Mouse (Mus musculus): ENCODE measurements around the gene Ncaph. TPM values are rescaled to one million over a fixed set of nuclear protein-coding genes. Genes with fewer than 3 reads are reported as not detected.
"Not testable (repeated sequence)": the region's sequence is repeated elsewhere in the genome, so short reads cannot be mapped to it uniquely, and the experiment has no call there.

The Ncaph gene
- polyA plus RNA-seq (2015; fragmentation: Nextera tagmentation; extraction: Ambion mirVana): 13.1 and 13.9 TPM in 2 replicates

DNA sequence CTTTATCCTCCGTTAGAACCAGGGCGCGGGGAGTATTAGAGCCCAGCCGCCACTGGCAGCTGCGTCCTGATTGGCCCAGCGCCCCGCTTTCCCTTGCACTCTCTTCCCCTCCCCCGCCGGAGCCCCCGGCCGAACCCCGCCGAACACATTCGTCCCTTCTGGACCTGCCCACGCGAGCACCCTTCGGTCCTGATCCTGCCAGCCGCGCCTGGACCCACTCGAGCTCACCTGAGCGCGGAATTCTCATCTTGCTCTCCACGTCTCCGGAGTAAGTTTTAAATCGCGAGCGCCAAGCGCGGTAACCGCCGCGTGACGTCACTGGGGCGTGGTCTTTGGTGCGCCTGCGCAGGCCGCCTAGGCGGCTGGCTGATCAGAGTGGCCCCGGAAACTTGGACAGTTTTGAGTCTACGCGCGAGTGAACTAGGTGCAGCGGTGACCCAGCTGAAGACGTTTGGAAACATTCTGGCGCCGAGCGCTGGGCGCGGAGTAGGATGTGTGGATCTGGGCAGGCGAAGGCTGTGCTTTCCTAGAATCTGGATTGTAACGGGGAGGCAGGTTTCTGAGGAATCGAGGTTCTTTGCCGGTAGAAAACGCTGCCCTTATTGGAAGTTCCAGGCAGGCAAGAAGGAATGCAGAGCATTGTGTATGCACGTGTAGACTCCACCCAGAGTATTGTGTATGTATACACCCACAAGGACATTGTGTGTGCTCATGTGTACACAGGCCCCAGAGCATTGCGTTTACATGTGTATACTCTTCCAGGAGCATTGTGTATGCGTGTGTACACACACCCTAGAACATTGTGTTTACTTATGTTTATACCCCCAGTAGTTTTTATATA, at the start of gene Ncaph:
Ncaph (minus strand) TSS at position 334 of the 841 bp plus-strand sequence.
- peak within 1 kb of the TSS; percentile 79 for H3K27ac ChIP-seq
- peaks cover 19% of the 10 kb centered on the region for H3K4me1 ChIP-seq
- H3K4me3 ChIP-seq: peak within 1 kb of the TSS; percentile 64
- peak within 1 kb of the TSS; percentile 61 for H3K9ac ChIP-seq
- H3K27me3 ChIP-seq (replicated peaks): no peaks in the 10 kb centered on the region
- peak; percentile 94 for ATAC-seq (replicated peaks)
- peak within 1 kb of the TSS; percentile 77 for H3K4me2 ChIP-seq
- no peaks in the 10 kb centered on the region for H3K9me3 ChIP-seq
- 1% methylated on average over 57 of the region's 57 CpGs for WGBS
- no peaks in the 10 kb centered on the region for H3K36me3 ChIP-seq (replicated peaks)

DNA sequence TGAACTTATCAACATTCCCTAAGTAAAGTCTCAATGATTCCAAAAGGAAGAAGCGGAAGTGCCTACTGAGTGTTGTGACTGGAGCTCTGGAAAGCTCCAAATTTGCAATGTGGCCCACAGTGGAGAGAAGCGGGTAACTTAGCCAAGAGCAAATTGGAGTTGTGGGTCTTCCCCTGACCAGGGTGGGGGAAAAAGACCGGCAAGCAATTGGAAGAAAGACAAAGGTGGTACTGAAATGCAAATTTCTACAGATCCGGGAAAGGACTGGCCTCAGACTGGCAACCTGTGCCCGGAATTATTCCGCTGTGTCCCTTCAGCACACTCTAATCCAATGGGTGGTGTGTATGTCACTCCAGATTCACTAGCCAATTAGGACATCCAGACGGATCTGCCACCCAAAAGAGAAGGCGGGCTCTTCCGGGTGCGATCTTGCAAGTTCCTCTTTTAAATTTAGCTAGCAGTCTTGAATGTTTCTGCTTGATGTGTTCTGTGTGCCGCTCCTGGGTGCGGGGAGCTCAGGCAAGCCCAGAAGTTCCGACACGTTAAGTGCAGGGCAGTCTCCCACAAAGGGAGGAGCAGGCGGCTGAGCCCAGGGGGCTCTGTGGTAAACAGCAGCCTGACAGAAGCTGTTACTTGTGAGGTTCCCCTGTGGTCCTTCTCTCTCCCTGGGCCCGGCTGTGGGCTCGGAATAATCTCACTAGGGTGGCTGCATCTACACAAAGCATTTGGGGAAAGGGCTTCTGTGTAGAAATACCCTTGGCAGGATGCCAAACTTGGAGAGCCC, 49.0 kb upstream of the Ncaph start:
- 2% methylated on average over 17 of the region's 17 CpGs for WGBS
- peak overlapping the region; percentile 50 for H3K4me3 ChIP-seq
- no peaks in the 10 kb centered on the region for H3K36me3 ChIP-seq (replicated peaks)
- H3K27ac ChIP-seq: peak overlapping the region; percentile 85
- peaks cover 6% of the 10 kb centered on the region for H3K4me1 ChIP-seq
- peak overlapping the region; percentile 63 for H3K4me2 ChIP-seq
- no peaks in the 10 kb centered on the region; the same call in 1 of the 2 replicates for H3K27me3 ChIP-seq (replicated peaks)
- no peaks in the 10 kb centered on the region for H3K9me3 ChIP-seq
- peak overlapping the region; percentile 57 for H3K9ac ChIP-seq
- ATAC-seq (replicated peaks): peak; percentile 100

DNA sequence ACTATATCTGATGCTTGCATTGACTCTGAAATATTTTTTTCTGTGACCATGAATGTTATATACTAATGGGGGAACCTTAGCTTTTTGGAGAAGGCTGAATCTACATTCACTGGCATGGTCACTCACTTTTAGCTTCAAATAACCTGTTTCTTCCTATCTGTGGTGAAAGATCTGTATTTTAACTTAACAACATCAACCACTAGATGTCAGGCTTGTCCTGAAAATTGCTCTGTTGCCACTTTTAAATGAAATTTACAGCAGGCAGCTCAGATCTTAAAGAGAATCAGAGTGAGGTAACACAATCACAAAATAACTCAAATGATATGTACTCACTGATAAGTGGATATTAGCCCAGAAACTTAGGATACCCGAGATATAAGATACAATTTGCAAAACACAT, 32.5 kb upstream of the Ncaph start:
- not testable (repeated sequence) for H3K36me3 ChIP-seq (replicated peaks); H3K27me3 ChIP-seq (replicated peaks); H3K4me3 ChIP-seq; H3K4me1 ChIP-seq; H3K9me3 ChIP-seq; H3K9ac ChIP-seq; H3K27ac ChIP-seq; H3K4me2 ChIP-seq; ATAC-seq (replicated peaks)
- WGBS: 5% methylated on average over 1 of the region's 1 CpGs

DNA sequence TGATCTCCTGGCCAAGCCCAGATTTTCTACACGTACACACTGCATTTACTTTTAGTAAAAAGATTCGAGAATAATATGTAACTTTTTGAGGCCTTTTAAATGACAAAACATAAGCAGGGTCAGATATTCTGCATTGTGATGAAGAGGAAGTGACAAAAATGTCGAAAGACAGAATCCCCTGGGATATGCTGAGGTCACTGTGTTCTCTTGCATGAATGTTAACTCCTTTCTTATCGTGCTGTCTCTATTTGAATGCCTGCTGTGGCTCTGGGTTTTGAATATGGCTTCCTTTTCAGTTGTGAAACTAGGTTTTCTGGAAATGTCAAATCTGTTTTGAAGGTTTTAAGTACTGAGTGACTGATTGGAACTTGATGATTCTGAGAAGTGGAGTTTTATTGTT, 31.9 kb upstream of the Ncaph start:
- ATAC-seq (replicated peaks): no peak
- no peaks in the 10 kb centered on the region for H3K9me3 ChIP-seq
- WGBS: 65% methylated on average over 4 of the region's 4 CpGs
- no peak overlapping the region for H3K27ac ChIP-seq
- H3K4me1 ChIP-seq: no peaks in the 10 kb centered on the region
- H3K27me3 ChIP-seq (replicated peaks): no peaks in the 10 kb centered on the region
- H3K9ac ChIP-seq: no peak overlapping the region
- H3K4me2 ChIP-seq: no peak overlapping the region
- no peak overlapping the region for H3K4me3 ChIP-seq
- H3K36me3 ChIP-seq (replicated peaks): no peaks in the 10 kb centered on the region

DNA sequence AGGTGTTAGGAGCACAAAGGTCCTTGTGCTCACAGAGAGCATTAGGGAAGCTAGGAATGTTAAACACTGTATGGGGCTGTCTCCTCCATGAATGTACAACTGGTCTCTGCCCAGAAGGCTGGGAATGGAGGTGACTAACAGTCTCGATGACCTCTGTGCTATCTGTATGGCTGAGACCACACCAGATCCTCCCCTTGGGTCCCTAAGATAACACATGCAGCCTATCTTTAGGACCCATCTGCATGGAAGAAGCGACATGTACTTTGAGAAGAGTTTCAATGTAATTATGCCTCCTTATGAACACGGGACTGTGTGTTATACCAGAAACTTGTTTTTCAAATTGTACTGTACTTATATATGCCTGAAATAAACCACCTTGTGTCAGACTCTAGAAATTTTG, 11.9 kb upstream of the Ncaph start:
- Histone ChIP-seq H3K9me3 (no peaks in the 10 kb centered on the region), H3K27me3 (replicated peaks) (no peaks in the 10 kb centered on the region), H3K4me2 (no peak overlapping the region), H3K9ac (no peak overlapping the region), H3K4me1 (peaks cover 11% of the 10 kb centered on the region), H3K4me3 (no peak overlapping the region), H3K36me3 (replicated peaks) (no peaks in the 10 kb centered on the region), H3K27ac (no peak overlapping the region)
- ATAC-seq (replicated peaks): no peak
- 89% methylated on average over 3 of the region's 3 CpGs for WGBS

DNA sequence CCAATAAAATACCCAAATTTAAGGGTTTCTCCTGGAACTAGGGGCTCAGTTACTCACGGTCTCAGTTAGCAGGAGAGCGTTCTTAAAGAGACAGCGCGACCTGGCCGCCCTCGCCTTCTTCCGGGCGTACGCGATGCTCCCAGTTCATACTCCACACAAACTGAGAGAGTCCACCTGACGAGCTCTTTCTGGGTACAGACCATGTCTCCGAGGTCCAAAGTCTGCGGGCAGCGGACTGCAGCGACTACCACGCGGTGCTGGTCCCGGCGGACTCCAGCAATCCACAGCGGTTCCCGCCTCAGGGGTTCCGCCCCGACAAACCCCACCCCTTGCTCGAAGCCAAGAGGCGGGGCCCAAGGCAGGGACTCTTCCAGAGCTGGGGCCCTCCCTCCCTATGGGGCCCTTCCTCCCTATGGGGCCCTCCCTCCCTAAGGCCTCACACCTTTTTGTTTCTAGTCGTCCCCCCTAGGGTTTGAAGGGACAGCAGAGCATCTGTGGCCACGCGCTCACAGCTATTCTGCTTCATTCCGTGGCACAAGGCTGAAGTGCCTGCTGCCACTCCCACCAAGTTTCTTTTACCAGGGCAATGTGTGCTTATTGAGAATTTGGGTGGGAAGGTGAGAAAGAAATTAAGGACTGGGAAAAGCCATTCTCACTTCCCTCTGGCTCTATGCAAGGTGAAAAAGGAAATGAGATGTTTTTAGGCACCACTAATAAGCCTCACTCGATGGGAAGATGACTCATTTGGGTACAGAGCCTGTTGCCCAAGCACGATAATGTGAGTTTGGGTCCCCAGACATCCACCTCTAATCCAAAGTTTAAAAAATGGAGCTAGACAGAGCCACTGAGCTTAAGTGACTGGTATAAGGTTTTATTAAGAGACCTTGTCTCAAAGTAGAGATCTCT, 9.7 kb upstream of the Ncaph start, which contains the start of gene Itpripl1:
Itpripl1 (minus strand) TSS at position 285 of the 906 bp plus-strand sequence.
- H3K4me2 ChIP-seq: peak within 1 kb of the TSS; percentile 94
- H3K9me3 ChIP-seq: no peaks in the 10 kb centered on the region
- H3K9ac ChIP-seq: peak within 1 kb of the TSS; percentile 51
- no peak within 1 kb of the TSS for H3K27ac ChIP-seq
- H3K27me3 ChIP-seq (replicated peaks): no peaks in the 10 kb centered on the region
- peaks cover 11% of the 10 kb centered on the region for H3K4me1 ChIP-seq
- 4% methylated on average over 31 of the region's 31 CpGs for WGBS
- H3K4me3 ChIP-seq: peak within 1 kb of the TSS; percentile 51
- no peaks in the 10 kb centered on the region for H3K36me3 ChIP-seq (replicated peaks)
- ATAC-seq (replicated peaks): peak; percentile 78

DNA sequence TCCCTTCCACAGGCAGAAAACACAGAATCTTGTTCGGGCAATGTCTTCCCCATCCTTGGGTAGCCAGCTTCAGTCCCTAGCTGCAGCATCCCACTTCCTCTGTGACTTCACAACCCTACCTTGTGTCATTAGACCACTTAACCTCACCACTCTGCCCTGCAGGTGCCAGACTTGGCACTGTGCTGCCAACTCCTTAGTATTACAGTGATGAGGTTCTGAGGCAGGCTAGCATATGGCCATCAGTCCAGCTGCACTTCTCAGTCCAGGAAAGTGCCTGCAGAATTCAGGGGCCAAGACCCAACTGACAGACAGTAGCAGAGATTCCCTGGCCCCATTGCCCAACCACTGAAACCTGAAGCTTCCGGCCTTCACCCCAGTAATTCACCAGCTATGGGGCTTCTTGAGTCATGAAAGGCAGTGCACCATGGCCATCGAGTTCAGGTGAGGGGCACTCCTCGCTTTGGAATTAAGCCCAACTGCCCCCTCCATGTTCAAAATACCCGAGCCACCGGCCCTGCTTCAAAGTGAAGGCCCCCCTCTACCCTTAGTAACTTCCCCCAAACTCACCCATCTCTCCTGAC, 8.9 kb upstream of the Ncaph start:
- Histone ChIP-seq H3K36me3 (replicated peaks) (no peaks in the 10 kb centered on the region), H3K4me3 (peak overlapping the region; percentile 51), H3K4me2 (peak overlapping the region; percentile 94), H3K9ac (peak overlapping the region; percentile 51), H3K27ac (no peak overlapping the region), H3K4me1 (peaks cover 11% of the 10 kb centered on the region), H3K27me3 (replicated peaks) (no peaks in the 10 kb centered on the region), H3K9me3 (no peaks in the 10 kb centered on the region)
- ATAC-seq (replicated peaks): peak; percentile 30; the same call in 1 of the 2 replicates
- WGBS: 14% methylated on average over 6 of the region's 6 CpGs

DNA sequence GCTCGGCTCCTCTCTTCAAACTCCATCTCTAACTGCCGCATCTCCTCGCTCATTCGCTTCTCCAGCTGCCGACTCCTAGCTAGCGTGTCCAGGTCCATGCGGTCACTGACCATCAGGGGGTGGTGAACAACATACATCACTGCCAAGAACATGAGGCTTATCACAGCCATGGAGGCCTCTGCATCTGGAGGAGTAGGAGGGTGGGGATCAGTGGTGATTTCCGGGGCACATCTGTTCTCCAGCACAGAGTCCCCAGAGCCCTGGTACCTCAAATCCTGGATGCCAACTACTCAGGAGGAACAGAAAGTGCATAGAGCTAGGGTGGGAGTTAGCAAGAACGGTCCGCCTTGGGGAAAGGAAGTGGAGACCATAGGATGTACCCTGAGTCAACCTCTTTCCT, 8.3 kb upstream of the Ncaph start:
- H3K27me3 ChIP-seq (replicated peaks): no peaks in the 10 kb centered on the region
- no peak overlapping the region for H3K4me3 ChIP-seq
- H3K4me1 ChIP-seq: peaks cover 11% of the 10 kb centered on the region
- H3K4me2 ChIP-seq: no peak overlapping the region; the same call in 1 of the 2 replicates
- WGBS: 81% methylated on average over 10 of the region's 10 CpGs
- H3K9ac ChIP-seq: no peak overlapping the region
- no peak overlapping the region for H3K27ac ChIP-seq
- H3K36me3 ChIP-seq (replicated peaks): no peaks in the 10 kb centered on the region
- no peak for ATAC-seq (replicated peaks)
- H3K9me3 ChIP-seq: no peaks in the 10 kb centered on the region

DNA sequence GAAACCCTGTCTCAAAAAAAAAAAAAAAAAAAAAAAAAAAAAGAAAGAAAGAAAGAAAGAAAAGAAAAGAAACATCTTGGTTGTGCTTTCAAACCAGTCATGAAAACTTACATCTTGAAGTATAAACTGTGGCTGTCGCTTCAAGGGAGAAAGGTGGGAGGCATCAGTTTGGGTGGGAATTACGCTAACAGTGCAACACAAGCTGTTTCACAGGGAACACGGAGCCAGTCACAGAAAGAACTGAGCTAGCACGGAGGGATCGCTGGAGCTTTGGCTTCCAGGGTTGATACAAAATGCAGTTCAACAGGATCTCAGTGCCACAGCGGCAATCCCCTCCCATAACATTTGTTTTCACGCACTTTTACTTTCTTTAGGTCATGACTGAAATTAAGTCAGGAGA, 6.3 kb upstream of the Ncaph start:
- Histone ChIP-seq H3K4me1 (peaks cover 11% of the 10 kb centered on the region), H3K4me3 (no peak overlapping the region), H3K9ac (no peak overlapping the region), H3K27me3 (replicated peaks) (no peaks in the 10 kb centered on the region), H3K4me2 (no peak overlapping the region), H3K36me3 (replicated peaks) (no peaks in the 10 kb centered on the region), H3K27ac (no peak overlapping the region), H3K9me3 (no peaks in the 10 kb centered on the region)
- no peak for ATAC-seq (replicated peaks)
- 97% methylated on average over 7 of the region's 7 CpGs for WGBS

DNA sequence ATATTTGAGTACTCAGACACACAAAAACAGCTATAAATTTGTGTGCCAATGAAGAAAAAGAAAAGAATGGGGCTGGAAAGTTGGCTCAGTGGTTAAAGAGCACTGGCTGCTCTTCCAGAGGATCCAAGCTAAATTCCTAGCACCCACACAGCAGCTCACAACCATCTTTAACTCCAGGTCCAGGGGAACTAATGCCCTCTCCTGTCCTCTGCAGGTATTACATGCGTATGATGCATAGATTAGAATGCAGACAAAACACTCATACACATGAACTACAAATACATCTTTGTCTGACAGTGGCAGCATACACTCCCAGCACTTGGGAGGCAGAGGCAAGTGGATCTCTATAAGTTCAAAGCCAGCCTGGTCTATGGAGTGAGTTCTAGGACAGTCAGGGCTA, 5.9 kb upstream of the Ncaph start:
- Histone ChIP-seq H3K4me3 (no peak overlapping the region), H3K4me1 (peaks cover 12% of the 10 kb centered on the region), H3K36me3 (replicated peaks) (no peaks in the 10 kb centered on the region), H3K9ac (no peak overlapping the region), H3K9me3 (no peaks in the 10 kb centered on the region), H3K4me2 (no peak overlapping the region), H3K27me3 (replicated peaks) (no peaks in the 10 kb centered on the region), H3K27ac (no peak overlapping the region)
- ATAC-seq (replicated peaks): no peak
- 100% methylated on average over 1 of the region's 1 CpGs for WGBS

DNA sequence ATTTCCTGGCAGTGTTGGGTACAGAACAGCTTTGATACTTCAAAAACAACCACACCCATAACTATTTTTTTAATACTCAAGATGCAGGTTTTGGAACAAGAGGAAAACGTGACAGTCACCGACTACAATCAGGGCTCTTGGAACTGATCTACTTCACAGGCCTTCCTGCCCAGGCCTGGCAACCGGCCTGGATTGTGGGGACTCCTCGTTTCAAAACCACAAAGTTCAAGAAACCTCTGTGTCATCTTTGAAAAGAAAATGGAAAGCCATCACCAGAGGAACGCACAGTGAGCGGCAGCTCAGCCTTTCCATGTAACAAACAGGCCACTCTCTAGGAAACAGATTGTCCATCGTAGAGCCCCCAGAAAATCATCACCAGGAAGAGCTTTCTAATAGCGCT, 5.3 kb upstream of the Ncaph start:
- no peaks in the 10 kb centered on the region for H3K36me3 ChIP-seq (replicated peaks)
- no peak overlapping the region for H3K27ac ChIP-seq
- no peaks in the 10 kb centered on the region for H3K27me3 ChIP-seq (replicated peaks)
- WGBS: 96% methylated on average over 8 of the region's 8 CpGs
- H3K4me1 ChIP-seq: peaks cover 18% of the 10 kb centered on the region
- no peak for ATAC-seq (replicated peaks)
- no peak overlapping the region for H3K9ac ChIP-seq
- no peak overlapping the region for H3K4me2 ChIP-seq
- no peak overlapping the region for H3K4me3 ChIP-seq
- H3K9me3 ChIP-seq: no peaks in the 10 kb centered on the region
